Mouse (Mus musculus) hematopoietic stem cell, adult 5-6 weeks (primary cell): ENCODE measurements around the gene Fgd3. TPM values are rescaled to one million over a fixed set of nuclear protein-coding genes. Genes with fewer than 3 reads are reported as not detected.

Experiments used
- ATAC-seq, 2 experiments: fragments of 125-278 bp in 1 of 2; replicated peaks in 1 of 2; 2 replicates each; pipeline ENCODE4 v1.8.0; 2016 to 2017; ENCODE audit warnings: inconsistent platforms in 2 of 2, mild to moderate bottlenecking in 2 of 2, moderate number of reproducible peaks in 2 of 2, low read depth in 1 of 2, moderate TSS enrichment in 1 of 2; ENCODE audit not compliant: low FRiP score in 2 of 2, poor library complexity in 2 of 2, severe bottlenecking in 2 of 2, insufficient read depth in 1 of 2, low TSS enrichment in 1 of 2
- total RNA-seq: library from RNA; stranded (forward); fragments of 172-1452, 232-1000 nt; gene quantifications from 2 replicates; pipeline ENCODE4 v1.2.3, GENCODE M21; 2017

Gene Fgd3
- total RNA-seq, 1 experiment from 2014 or later, result 13.0 TPM

DNA sequence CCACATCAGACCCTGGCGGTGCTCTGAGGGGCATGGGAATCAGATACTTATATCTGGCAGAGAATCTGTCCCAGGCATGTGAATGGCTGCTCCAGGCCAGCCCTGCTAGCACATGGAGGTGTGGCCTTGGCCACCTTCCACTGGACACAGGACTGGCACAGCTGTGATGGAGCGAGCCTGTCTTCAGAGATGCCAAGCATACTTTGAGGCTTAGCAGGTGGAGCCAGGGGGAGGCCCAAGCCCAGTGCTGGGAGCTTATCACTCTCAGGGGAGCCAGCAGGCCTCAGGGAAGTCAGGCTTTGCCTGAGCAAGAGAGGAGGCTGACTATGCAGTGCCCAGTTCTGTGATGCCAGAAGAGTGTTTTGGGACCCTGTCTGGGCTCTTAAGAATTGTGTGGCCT lies 25.4 kb upstream of the Fgd3 start:
- no peak for ATAC-seq

DNA sequence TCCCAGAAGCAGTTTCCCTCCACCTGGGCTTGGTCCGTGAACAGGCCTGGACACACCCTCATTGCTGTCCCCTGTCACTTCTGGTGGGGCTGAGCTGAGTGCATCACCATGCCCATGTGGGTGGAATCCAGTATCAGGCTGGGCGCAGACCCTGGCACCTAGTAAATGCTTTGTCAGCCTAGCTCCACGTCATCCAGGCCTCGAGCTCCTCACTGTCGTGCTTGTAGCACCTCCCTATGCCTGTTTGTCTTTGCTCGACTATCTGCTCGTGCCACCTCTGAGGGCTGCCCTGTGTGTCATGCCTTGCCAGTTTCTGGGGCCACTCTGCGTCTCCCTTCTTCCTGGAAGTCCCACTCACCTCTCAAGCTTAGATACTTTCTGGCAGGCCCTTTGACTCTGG lies 24.5 kb upstream of the Fgd3 start:
- ATAC-seq, result no peak

DNA sequence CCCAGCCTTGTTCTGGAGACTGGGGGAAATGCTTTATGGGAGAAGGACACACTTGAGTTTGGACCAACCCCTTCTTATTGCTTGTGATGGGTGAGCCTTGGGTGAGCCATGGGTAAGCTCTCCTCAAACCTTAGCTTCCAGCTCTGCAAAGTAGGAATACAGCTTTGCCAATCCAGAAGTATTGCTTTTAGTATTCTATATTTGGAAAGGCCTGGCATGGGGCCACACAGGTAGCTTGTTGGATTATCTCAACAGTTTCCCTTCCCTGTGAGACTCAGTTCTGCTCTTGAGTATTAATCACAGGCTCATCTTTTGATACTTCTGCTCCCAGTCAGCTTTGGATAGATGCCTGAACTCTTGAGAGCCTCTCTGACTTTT lies 22.6 kb upstream of the Fgd3 start:
- no peak for ATAC-seq

DNA sequence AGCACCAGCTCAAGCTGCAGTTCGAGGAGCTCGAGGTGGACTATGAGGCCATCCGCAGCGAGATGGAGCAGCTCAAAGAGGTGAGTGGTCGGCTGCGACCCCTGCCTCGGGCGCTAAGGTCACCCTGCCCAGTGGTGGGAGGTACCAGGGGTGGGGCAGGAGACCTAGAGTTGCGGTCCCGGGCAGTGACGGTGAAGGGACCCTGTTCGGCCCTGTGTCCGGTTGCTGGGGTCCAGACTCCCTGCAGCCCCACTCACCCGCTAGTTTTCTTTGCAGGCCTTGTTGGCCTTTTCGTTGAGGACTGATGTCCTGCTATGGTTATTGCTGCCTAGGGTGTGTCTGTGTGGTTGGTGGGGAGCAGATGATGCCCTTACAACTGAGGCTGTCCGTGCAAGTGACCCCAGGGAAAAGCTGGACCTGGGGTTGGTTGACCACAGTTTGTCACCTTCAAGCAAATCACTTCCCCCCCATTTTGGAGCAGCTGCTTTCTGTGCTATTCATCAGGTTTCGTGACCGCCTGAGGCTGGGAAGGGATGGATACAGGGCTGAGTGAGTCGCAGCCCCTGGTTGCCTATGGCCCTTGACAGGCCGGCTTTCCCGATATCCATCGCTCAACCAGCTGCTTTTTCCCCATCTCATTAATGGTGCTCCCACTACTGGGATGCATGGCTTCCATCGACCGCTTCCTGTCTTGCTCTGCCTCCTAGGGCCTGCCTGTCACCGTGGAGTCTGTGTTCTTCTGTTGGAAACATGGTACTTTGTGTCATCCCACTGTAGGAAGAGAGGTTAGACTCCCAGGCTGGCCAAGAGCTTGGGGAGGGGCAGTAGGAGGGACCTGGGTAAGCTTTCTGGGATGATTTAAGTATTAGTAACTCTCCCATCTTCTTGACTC lies 22.0 kb upstream of the Fgd3 start:
- no peak for ATAC-seq

DNA sequence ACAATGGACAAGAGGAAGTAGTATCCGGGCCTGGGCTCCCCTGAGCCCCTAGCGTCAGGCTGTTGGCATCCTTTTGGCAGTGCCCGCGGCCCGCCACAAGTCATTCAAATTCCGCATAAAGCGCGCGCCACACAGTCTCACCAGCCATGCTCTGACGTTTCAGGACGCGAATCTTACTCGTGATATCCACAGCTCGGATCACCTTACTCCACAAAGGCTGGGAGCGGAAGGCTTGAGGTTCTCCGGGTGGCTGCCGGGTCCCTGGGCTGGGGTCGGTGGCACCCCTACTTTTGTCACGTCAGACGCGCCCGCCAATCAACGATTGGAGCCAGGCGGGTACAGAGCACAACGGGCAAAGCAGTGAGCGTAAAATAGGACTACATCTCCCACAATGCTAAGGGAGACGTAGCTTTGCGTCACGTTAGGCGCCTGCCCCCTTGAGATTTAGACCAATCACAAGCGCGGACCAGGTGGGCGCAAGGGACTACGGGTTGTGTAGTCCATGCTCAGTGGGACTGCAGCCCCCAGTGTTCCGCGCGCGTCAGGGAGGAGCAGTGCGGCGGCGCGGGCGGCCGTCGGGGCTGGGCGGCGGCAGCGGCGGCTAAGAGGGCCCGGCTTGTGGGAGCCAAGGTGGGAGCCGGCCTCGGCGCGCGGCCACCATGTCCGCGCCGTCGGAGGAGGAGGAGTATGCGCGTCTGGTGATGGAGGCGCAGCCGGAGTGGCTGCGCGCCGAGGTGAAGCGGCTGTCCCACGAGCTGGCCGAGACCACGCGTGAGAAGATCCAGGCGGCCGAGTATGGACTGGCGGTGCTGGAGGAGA lies 21.1 kb upstream of the Fgd3 start, which contains the start of gene Bicd2:
Bicd2 (plus strand) TSS at position 574 of the 819 bp plus-strand sequence.
- ATAC-seq, result peak; percentile 97 to 98

GRCm38 (mm10) chr13:49338893-49339546 lies 18.9 kb upstream of the Fgd3 start:
- no peak for ATAC-seq

DNA sequence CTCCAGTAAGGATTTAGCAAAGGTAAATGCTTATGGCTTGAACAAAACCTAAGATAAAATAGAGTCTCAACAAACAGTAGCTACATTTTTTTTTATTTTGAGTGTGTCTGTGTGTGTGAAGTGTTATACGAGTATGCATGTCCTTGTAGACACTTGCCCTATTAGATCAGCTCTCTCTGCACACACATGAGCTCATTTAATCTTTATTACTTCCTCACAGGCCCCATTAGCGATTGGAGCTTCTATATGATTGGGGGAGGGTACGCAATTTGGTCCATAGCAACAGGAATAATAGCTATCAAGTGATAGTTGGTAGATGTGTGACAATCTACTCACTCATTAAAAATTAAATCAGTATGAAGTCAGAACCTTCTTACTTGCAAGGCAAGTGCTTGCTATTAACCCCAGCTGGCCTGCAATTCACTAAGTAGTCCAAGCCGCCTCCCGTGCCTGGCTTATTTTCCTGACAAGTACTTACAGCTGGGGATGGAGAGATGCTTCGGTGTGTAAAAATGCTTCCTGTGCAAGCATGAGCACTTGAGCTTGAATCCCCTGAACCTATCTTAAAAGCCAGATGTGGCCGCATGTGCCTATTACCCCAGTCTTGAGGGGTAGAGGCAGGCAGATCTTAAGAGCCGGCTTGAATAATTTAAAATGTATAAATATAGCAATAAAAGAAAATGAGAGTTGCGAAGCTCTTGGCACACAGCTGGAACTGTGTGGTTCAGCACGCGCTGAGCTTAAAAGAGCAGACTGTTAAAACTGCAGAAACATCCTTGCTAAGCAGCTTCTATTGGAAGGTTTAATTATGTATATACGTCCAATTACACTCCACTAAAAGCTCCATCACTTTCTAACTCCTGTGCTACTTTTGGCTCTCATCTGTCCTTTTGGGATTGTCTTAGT lies 15.2 kb upstream of the Fgd3 start:
- ATAC-seq, result no peak

- ATAC-seq, result no peak
Observed at GRCm38 (mm10) chr13:49333250-49333649, 13.1 kb upstream of the Fgd3 start.

DNA sequence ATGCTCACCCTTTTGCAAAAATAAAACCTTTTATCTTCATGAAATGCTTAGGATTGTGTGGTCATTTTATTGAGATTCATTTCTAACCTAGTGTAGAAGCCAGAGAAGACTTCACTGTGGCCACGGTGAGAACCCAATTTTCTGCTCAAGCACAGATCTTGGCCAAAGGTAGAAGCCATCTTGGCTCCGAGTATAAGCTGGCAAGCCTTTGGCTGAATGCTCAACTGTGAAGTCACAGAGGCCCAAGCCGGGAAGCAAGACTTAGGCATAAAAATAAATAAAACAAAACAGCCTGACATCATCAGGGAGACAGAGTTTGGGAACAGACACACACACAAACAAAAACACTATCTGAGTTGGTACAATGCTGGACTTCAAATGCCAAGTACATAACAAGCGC lies 8.0 kb upstream of the Fgd3 start:
- ATAC-seq, result no peak

- ATAC-seq, result peak; percentile 55 to 64; a peak in 2 of 4 replicates
Observed at GRCm38 (mm10) chr13:49326246-49327206, 6.4 kb upstream of the Fgd3 start.

- no peak for ATAC-seq
Observed at GRCm38 (mm10) chr13:49324871-49325270, 4.8 kb upstream of the Fgd3 start.

GRCm38 (mm10) chr13:49322739-49323138 lies 2.6 kb upstream of the Fgd3 start:
- ATAC-seq, result no peak

DNA sequence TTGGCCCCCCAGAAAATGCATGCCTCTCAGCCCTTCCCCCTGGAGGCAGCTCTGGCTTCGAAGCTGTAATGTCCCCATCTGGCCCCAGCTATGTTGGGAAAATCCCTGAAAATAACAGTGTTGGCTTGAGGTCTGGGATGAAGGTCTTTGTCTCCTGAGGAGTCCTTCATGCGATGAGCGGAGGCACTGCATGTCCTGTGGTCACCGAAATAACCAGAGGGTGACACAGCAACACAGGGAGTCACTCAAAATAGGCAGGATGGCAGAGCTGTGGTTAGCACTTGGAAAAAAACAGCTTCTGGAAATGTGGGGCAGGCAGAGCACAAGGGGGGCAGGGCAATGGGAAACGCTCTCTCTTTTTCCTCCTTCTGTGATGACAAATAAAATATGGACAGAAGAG lies 2.1 kb upstream of the Fgd3 start:
- peak in 1 of 2 experiments; percentile 44; a peak in 2 of 4 replicates for ATAC-seq

DNA sequence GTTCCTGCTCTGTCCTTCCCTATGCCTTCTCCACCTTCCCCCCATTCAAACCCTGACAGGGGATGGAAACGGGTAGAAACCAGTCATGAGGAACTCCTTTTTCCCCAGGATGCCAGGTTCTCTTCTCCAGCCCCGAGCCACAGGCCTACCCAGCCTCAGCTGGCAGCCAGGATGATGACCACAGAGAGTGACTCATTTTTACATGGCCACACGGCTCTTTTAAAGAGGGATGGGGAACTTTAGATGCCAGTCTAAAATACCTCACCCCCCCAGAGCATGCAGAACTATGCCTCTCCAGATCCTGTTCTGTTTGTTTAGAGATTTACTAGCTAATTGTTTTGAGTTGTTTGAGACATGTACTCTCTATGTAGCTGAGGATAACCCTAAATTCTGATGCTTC lies 1.3 kb upstream of the Fgd3 start:
- ATAC-seq, result peak; percentile 23 to 47; a peak in 2 of 4 replicates

DNA sequence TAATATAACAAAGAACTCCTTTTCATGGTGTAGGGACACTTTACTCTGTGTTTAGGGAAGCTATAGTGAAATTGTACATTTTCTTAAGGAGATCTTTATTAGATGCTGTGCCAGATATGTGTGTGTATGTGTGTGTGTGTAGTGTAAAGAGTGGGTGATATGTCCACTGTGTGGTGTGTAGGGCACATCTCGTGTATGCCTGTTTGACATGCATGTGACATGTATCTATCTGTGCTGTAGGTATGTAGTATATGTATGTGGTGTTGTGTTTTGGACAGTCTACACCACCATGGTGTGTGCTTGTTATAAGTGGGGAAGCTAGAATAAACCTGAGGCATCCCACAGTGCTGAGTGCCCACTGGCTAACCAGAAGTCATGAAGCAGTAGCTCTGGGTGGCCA lies 403 bp upstream of the Fgd3 start:
- ATAC-seq, result no peak; a peak in 1 of 4 replicates

DNA sequence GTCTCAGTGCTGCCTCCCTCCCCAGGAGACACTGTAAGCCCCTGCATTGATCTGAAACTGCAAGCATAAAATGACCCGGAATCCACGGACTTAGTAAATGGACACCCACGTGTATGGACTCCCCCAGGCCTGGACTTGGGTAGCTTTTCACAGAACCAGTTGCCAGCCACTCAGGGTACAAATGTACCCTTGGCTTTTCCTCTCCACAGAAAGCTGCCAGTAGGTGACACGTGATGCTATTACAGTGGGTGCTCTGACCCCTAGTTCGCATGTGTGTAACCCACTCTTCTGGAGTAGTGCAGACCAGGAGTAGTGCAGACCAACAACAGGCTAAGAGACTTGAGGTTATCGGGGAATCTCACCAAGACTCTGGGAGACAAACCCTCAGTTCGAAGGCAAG lies 2.2 kb downstream of the Fgd3 start:
- no peak for ATAC-seq
